ENCODE assay signal across 9 mouse cellular contexts in genomic region chr11:4703688-4704071, GRCm38 (mm10). TPM values are rescaled to one million over a fixed set of nuclear protein-coding genes. Genes with fewer than 3 reads are reported as not detected.
A peak's percentile ranks its signal among the peaks of the same experiment; 100 is the strongest.
DNase-seq lines count a peak whose midpoint lies in the region; ATAC-seq and TF ChIP-seq lines count a peak whose summit lies in the region.
"Had no signal": no experiment of that assay in that cellular context is flagged by ENCODE, and none has a peak within 500 bp of the region (broad histone marks: within the 10 kb centered on the region; RNA-seq: fewer than 3 reads in every experiment).

No protein-coding gene starts in this region.

- no peak for TF ChIP-seq POLR2A in kidney, adult 2 months (IDR thresholded peaks at IDR 0.05; ENCODE audit: low read depth, low read length)

- H3K4me1 ChIP-seq in kidney, adult 2 months (ENCODE audit: control insufficient read depth, insufficient read depth, low read length), result no peaks in the 10 kb centered on the region; the same call in 1 of the 2 replicates
- peaks cover 11% of the 10 kb centered on the region for H3K4me1 ChIP-seq in hindbrain, postnatal 0 days (ENCODE audit: insufficient read depth, low read length)
- H3K4me1 ChIP-seq in midbrain, embryonic 14.5 days (ENCODE audit: control insufficient read depth, insufficient read depth, low read length), result peaks cover 16% of the 10 kb centered on the region

- WGBS in kidney, adult 2 months, result 3% methylated on average over 12 of the region's 12 CpGs
- WGBS in hindbrain, postnatal 0 days, result 8% methylated on average over 12 of the region's 12 CpGs
- WGBS in midbrain, embryonic 14.5 days, result 7% methylated on average over 12 of the region's 12 CpGs

- no peaks in the 10 kb centered on the region for H3K27me3 ChIP-seq in kidney, adult 2 months (replicated peaks; ENCODE audit: control insufficient read depth, insufficient read depth, low read length)
- H3K27me3 ChIP-seq in hindbrain, postnatal 0 days (ENCODE audit: insufficient read depth, low read length), result no peaks in the 10 kb centered on the region
- no peaks in the 10 kb centered on the region for H3K27me3 ChIP-seq in midbrain, embryonic 14.5 days (ENCODE audit: control insufficient read depth, insufficient read depth, low read length)
- H3K27me3 ChIP-seq: Patski had no signal

- peak overlapping the region; percentile 89 for H3K27ac ChIP-seq in kidney, adult 2 months (ENCODE audit: insufficient read depth, low read depth, low read length)
- H3K27ac ChIP-seq in hindbrain, postnatal 0 days, result peak overlapping the region; percentile 64
- H3K27ac ChIP-seq in midbrain, embryonic 14.5 days (replicated peaks; ENCODE audit: low read depth, low read length), result peak overlapping the region; percentile 70; the same call in 1 of the 2 replicates

- peak overlapping the region; percentile 93 for H3K4me2 ChIP-seq in hindbrain, postnatal 0 days (ENCODE audit: low read depth, low read length)
- peak overlapping the region; percentile 90 for H3K4me2 ChIP-seq in midbrain, embryonic 14.5 days (ENCODE audit: low read length)

- H3K4me3 ChIP-seq in kidney, adult 2 months (ENCODE audit: insufficient read depth, low read depth, low read length), result peak overlapping the region; percentile 72
- H3K4me3 ChIP-seq in hindbrain, postnatal 0 days (ENCODE audit: low read length), result peak overlapping the region; percentile 52
- H3K4me3 ChIP-seq in midbrain, embryonic 14.5 days (replicated peaks; ENCODE audit: low read depth, low read length), result peak overlapping the region; percentile 82

- peaks cover 3% of the 10 kb centered on the region for H3K36me3 ChIP-seq in kidney, adult 2 months (ENCODE audit: control insufficient read depth, insufficient read depth, low read length)
- H3K36me3 ChIP-seq in hindbrain, postnatal 0 days (ENCODE audit: insufficient read depth, low read length), result peaks cover 9% of the 10 kb centered on the region; the same call in 1 of the 2 replicates
- H3K36me3 ChIP-seq in midbrain, embryonic 14.5 days (ENCODE audit: control insufficient read depth, insufficient read depth, low read length), result peaks cover 12% of the 10 kb centered on the region

- no peak; the same call in 1 of the 2 replicates for ATAC-seq in hindbrain, postnatal 0 days
- ATAC-seq in midbrain, embryonic 14.5 days (ENCODE audit: low FRiP score, low TSS enrichment), result no peak

- no peak for DNase-seq in kidney, adult 2 months
- DNase-seq in kidney, adult 18-20 months, result no peak
- DNase-seq in c-Kit-positive CD71-negative TER-119-negative erythroid progenitor cells, embryonic 14.5 days (ENCODE audit: low read depth), result peak; percentile 13
- no peak for DNase-seq in hindbrain, postnatal 0 days (ENCODE audit: low spot score)
- no peak for DNase-seq in midbrain, embryonic 14.5 days
- DNase-seq in right cerebral cortex, postnatal 14 days, result no peak
- no peak for DNase-seq in spleen, postnatal 14 days (ENCODE audit: low spot score in 2 of 2)
- no peak for DNase-seq in gastrocnemius, postnatal 4 days (ENCODE audit: low spot score in 2 of 2)

- no peaks in the 10 kb centered on the region for H3K9me3 ChIP-seq in hindbrain, postnatal 0 days (ENCODE audit: low read length)
- H3K9me3 ChIP-seq in midbrain, embryonic 14.5 days (ENCODE audit: control insufficient read depth, low read length), result no peaks in the 10 kb centered on the region

- H3K9ac ChIP-seq in hindbrain, postnatal 0 days (replicated peaks; ENCODE audit: low read length), result peak overlapping the region; percentile 56
- peak overlapping the region; percentile 68 for H3K9ac ChIP-seq in midbrain, embryonic 14.5 days (replicated peaks; ENCODE audit: low read length)

- no peak for TF ChIP-seq CTCF in kidney, adult 2 months (conservative IDR thresholded peaks at IDR 0.05; ENCODE audit: insufficient read depth, insufficient read length, low read depth, low read length)
- no peak for TF ChIP-seq CTCF in hindbrain, postnatal 0 days (IDR thresholded peaks at IDR 0.05; ENCODE audit: low read depth)

RNA-seq across cellular contexts. Expression of gene Uqcr10, which starts 0.5 kb away (rescaled TPM):
- 2,120 and 2,704 TPM in 2 replicates for polyA plus RNA-seq in kidney, adult 2 months (2012; rRNA removed)
- 183 and 231 TPM in 2 replicates for total RNA-seq in hindbrain, postnatal 0 days (2014; rRNA removed)
- polyA plus RNA-seq in hindbrain, postnatal 0 days (2015; fragmentation: Nextera tagmentation; extraction: Ambion mirVana), result 1,048 and 1,063 TPM in 2 replicates
- 495 and 649 TPM in 2 replicates for polyA plus RNA-seq in midbrain, embryonic 14.5 days (2014; fragmentation: Nextera tagmentation; extraction: Ambion mirVana)
- total RNA-seq in gastrocnemius, postnatal 4 days (2021), result 100 to 1,000 TPM; 632 to 697 TPM

RNA-seq across cellular contexts. Expression of gene Zmat5, which starts 0.8 kb away (rescaled TPM):
- polyA plus RNA-seq in kidney, adult 2 months (2012; rRNA removed), result 62.6 and 65.1 TPM in 2 replicates
- total RNA-seq in hindbrain, postnatal 0 days (2014; rRNA removed), result 22.7 and 24.5 TPM in 2 replicates
- polyA plus RNA-seq in hindbrain, postnatal 0 days (2015; fragmentation: Nextera tagmentation; extraction: Ambion mirVana), result 56.5 and 58.5 TPM in 2 replicates
- 60.0 and 63.6 TPM in 2 replicates for polyA plus RNA-seq in midbrain, embryonic 14.5 days (2014; fragmentation: Nextera tagmentation; extraction: Ambion mirVana)
- total RNA-seq in gastrocnemius, postnatal 4 days (2021), result 10 to 100 TPM; 15.3 to 21.0 TPM

RNA-seq across cellular contexts. Expression of gene Cabp7, which starts 42.9 kb away (rescaled TPM):
- not detected in 2 replicates for polyA plus RNA-seq in kidney, adult 2 months (2012; rRNA removed)
- 20.4 and 23.6 TPM in 2 replicates for total RNA-seq in hindbrain, postnatal 0 days (2014; rRNA removed)
- 2.9 and 3.3 TPM in 2 replicates for polyA plus RNA-seq in hindbrain, postnatal 0 days (2015; fragmentation: Nextera tagmentation; extraction: Ambion mirVana)
- 1.3 and 2.7 TPM in 2 replicates for polyA plus RNA-seq in midbrain, embryonic 14.5 days (2014; fragmentation: Nextera tagmentation; extraction: Ambion mirVana)
- total RNA-seq in gastrocnemius, postnatal 4 days (2021), result under 1 TPM; 0.39 to 0.47 TPM
